Mouse (Mus musculus) granulocyte monocyte progenitor cell, adult 5-6 weeks (primary cell): ENCODE results near the gene Trappc10. TPM values are rescaled to one million over a fixed set of nuclear protein-coding genes. Genes with fewer than 3 reads are reported as not detected.

Experiments
- total RNA-seq, 2 experiments: library from RNA; stranded (forward) in 1 of 2; stranded (reverse) in 1 of 2; fragments of 200-712, 200-1000 nt in 1 of 2; fragments of >200 nt in 1 of 2; fragmentation: Nextera tagmentation in 1 of 2; gene quantifications; 2 replicates each; pipeline ENCODE4 v1.2.3; 2014 to 2017

Trappc10 gene
- total RNA-seq, 2 experiments from 2014 or later, result 31.4 to 46.2 TPM

Other genes starting within 250 kb of the Trappc10 start
- 30.6 and 39.4 TPM in 2 replicates for gene Pfkl, start 234.6 kb downstream of the Trappc10 start, total RNA-seq (2014; fragmentation: Nextera tagmentation)
- 39.6 and 43.5 TPM in 2 replicates for gene Pfkl, start 234.6 kb downstream of the Trappc10 start, total RNA-seq (2017)
- 0.45 TPM in 1 of 2 replicates, not detected in the other for gene Dnmt3l, start 202.7 kb downstream of the Trappc10 start, total RNA-seq (2014; fragmentation: Nextera tagmentation)
- 0.67 and 1.6 TPM in 2 replicates for gene Dnmt3l, start 202.7 kb downstream of the Trappc10 start, total RNA-seq (2017)
- 1.0 TPM in 1 of 2 replicates, not detected in the other for gene Aire, start 201.0 kb downstream of the Trappc10 start, total RNA-seq (2014; fragmentation: Nextera tagmentation)
- not detected in 2 replicates for gene Aire, start 201.0 kb downstream of the Trappc10 start, total RNA-seq (2017)
- 7.4 and 8.5 TPM in 2 replicates for gene Icosl, start 175.3 kb downstream of the Trappc10 start, total RNA-seq (2014; fragmentation: Nextera tagmentation)
- gene Icosl, start 175.3 kb downstream of the Trappc10 start, total RNA-seq (2017), result 0.57 and 2.9 TPM in 2 replicates
- 44.6 and 52.8 TPM in 2 replicates for gene D10Jhu81e, start 74.9 kb downstream of the Trappc10 start, total RNA-seq (2014; fragmentation: Nextera tagmentation)
- gene D10Jhu81e, start 74.9 kb downstream of the Trappc10 start, total RNA-seq (2017), result 76.3 and 84.9 TPM in 2 replicates
- gene Pwp2, start 59.5 kb downstream of the Trappc10 start, total RNA-seq (2014; fragmentation: Nextera tagmentation), result 17.2 and 17.9 TPM in 2 replicates
- gene Pwp2, start 59.5 kb downstream of the Trappc10 start, total RNA-seq (2017), result 22.9 and 27.0 TPM in 2 replicates
- gene Agpat3, start 107.8 kb upstream of the Trappc10 start, total RNA-seq (2014; fragmentation: Nextera tagmentation), result 0.19 and 0.39 TPM in 2 replicates
- gene Agpat3, start 107.8 kb upstream of the Trappc10 start, total RNA-seq (2017), result 0.52 and 0.88 TPM in 2 replicates
- 130 and 159 TPM in 2 replicates for gene Rrp1, start 168.4 kb upstream of the Trappc10 start, total RNA-seq (2014; fragmentation: Nextera tagmentation)
- gene Rrp1, start 168.4 kb upstream of the Trappc10 start, total RNA-seq (2017), result 404 and 430 TPM in 2 replicates
- 72.8 and 118 TPM in 2 replicates for gene Cstb, start 181.0 kb upstream of the Trappc10 start, total RNA-seq (2014; fragmentation: Nextera tagmentation)
- gene Cstb, start 181.0 kb upstream of the Trappc10 start, total RNA-seq (2017), result 37.3 and 43.4 TPM in 2 replicates
- 37.2 and 42.3 TPM in 2 replicates for gene Pdxk, start 220.3 kb upstream of the Trappc10 start, total RNA-seq (2014; fragmentation: Nextera tagmentation)
- 15.2 and 23.4 TPM in 2 replicates for gene Pdxk, start 220.3 kb upstream of the Trappc10 start, total RNA-seq (2017)